Mouse (Mus musculus) stomach, embryonic 14.5 days (tissue): ENCODE data around the gene 6430628N08Rik. TPM values are rescaled to one million over a fixed set of nuclear protein-coding genes. Genes with fewer than 3 reads are reported as not detected.

Experiments used
- ATAC-seq: fragments of 200-750 bp; cut with Nextera tagmentation; 2 replicates; pipeline ENCODE4 v1.8.0; 2017; ENCODE audit warnings: low read depth, moderate TSS enrichment; ENCODE audit not compliant: insufficient number of reproducible peaks, insufficient read depth, low FRiP score
- H3K27ac ChIP-seq: fragments of 300-500 bp; sonication (generic); 2 replicates; pipeline ENCODE4 v1.5.1; 2014; ENCODE audit warnings: mild to moderate bottlenecking, low read length, moderate library complexity, mixed read lengths
- H3K27me3 ChIP-seq: fragments of 300-500 bp; sonication (generic); 2 replicates; pipeline ENCODE4 v1.6.1; 2014; ENCODE audit warnings: low read length, control low read depth, mixed read lengths; ENCODE audit not compliant: control insufficient read depth, insufficient read depth
- H3K36me3 ChIP-seq: fragments of 300-500 bp; sonication (generic); 2 replicates; pipeline ENCODE4 v1.6.1; 2014; ENCODE audit warnings: mild to moderate bottlenecking, control low read depth, low read length, moderate library complexity, mixed read lengths; ENCODE audit not compliant: control insufficient read depth, insufficient read depth
- H3K4me1 ChIP-seq: fragments of 300-500 bp; sonication (generic); 2 replicates; pipeline ENCODE4 v1.6.1; 2014; ENCODE audit warnings: low read length, control low read depth, mixed read lengths; ENCODE audit not compliant: control insufficient read depth, insufficient read depth
- H3K4me2 ChIP-seq: fragments of 300-500 bp; sonication (generic); replicated peaks from 2 replicates; pipeline ENCODE4 v1.6.1; 2014; ENCODE audit warnings: low read depth, low read length, control low read depth
- H3K4me3 ChIP-seq: fragments of 300-500 bp; sonication (generic); 2 replicates; pipeline ENCODE4 v1.5.1; 2014; ENCODE audit warnings: low read depth, low read length, control low read depth
- H3K9ac ChIP-seq: fragments of 300-500 bp; sonication (generic); replicated peaks from 2 replicates; pipeline ENCODE4 v1.6.1; 2014; ENCODE audit warnings: low read depth, mild to moderate bottlenecking, control low read depth, low read length, moderate library complexity, mixed read lengths
- H3K9me3 ChIP-seq: fragments of 300-500 bp; sonication (generic); 2 replicates; pipeline ENCODE4 v1.6.1; 2016; ENCODE audit warnings: low read depth, low read length, control low read depth; ENCODE audit not compliant: control insufficient read depth
- WGBS: fragments of 180-500 bp; shearing (Covaris S2); extraction: QIAGEN DNeasy Blood & Tissue Kit; methylation state at CpG from one replicate; pipeline ENCODE4 v1.1.7; 2014; 5-methylcytosine and 5-hydroxymethylcytosine counted together
- polyA plus RNA-seq: library from polyadenylated mRNA; unstranded; fragments of >200 nt; fragmentation: Nextera tagmentation; extraction: Ambion mirVana; gene quantifications from 2 replicates; pipeline ENCODE4 v1.2.1, GENCODE M21; 2014

Gene 6430628N08Rik
- polyA plus RNA-seq, 1 experiment from 2014 or later: not detected

- WGBS: 92% methylated on average over 3 of the region's 3 CpGs
- H3K9me3 ChIP-seq: no peaks in the 10 kb centered on the region
- H3K4me3 ChIP-seq: no peak overlapping the region
- no peaks in the 10 kb centered on the region for H3K27me3 ChIP-seq
- H3K36me3 ChIP-seq: no peaks in the 10 kb centered on the region; the same call in 1 of the 2 replicates
- no peak overlapping the region for H3K4me2 ChIP-seq
- no peak overlapping the region for H3K27ac ChIP-seq
- H3K9ac ChIP-seq: no peak overlapping the region
- no peaks in the 10 kb centered on the region for H3K4me1 ChIP-seq
- no peak for ATAC-seq
Observed at GRCm38 (mm10) chr4:115873231-115873630, 17.2 kb upstream of the 6430628N08Rik start.

GRCm38 (mm10) chr4:115878216-115878678 is 12.2 kb upstream of the 6430628N08Rik start:
- Histone ChIP-seq H3K27me3 (no peaks in the 10 kb centered on the region), H3K4me3 (no peak overlapping the region), H3K27ac (no peak overlapping the region), H3K36me3 (no peaks in the 10 kb centered on the region; the same call in 1 of the 2 replicates), H3K9ac (no peak overlapping the region), H3K4me1 (no peaks in the 10 kb centered on the region), H3K9me3 (no peaks in the 10 kb centered on the region), H3K4me2 (no peak overlapping the region)
- ATAC-seq: no peak
- 10% methylated on average over 11 of the region's 11 CpGs for WGBS

- Histone ChIP-seq H3K9ac (no peak overlapping the region), H3K36me3 (no peaks in the 10 kb centered on the region), H3K27ac (no peak overlapping the region), H3K4me2 (no peak overlapping the region), H3K9me3 (no peaks in the 10 kb centered on the region), H3K4me1 (no peaks in the 10 kb centered on the region), H3K27me3 (no peaks in the 10 kb centered on the region), H3K4me3 (no peak overlapping the region)
- no peak for ATAC-seq
- WGBS: 41% methylated on average over 9 of the region's 9 CpGs
Observed at GRCm38 (mm10) chr4:115878828-115879227, 11.6 kb upstream of the 6430628N08Rik start.

GRCm38 (mm10) chr4:115881183-115881582 is 9.3 kb upstream of the 6430628N08Rik start:
- Histone ChIP-seq H3K4me3 (no peak overlapping the region), H3K4me2 (no peak overlapping the region), H3K4me1 (no peaks in the 10 kb centered on the region), H3K27me3 (no peaks in the 10 kb centered on the region), H3K36me3 (no peaks in the 10 kb centered on the region), H3K9ac (no peak overlapping the region), H3K9me3 (no peaks in the 10 kb centered on the region), H3K27ac (no peak overlapping the region)
- WGBS: 0% methylated on average over 1 of the region's 1 CpGs
- no peak for ATAC-seq

GRCm38 (mm10) chr4:115882195-115882594 is 8.3 kb upstream of the 6430628N08Rik start:
- no peaks in the 10 kb centered on the region for H3K36me3 ChIP-seq
- H3K9me3 ChIP-seq: no peaks in the 10 kb centered on the region
- H3K4me3 ChIP-seq: no peak overlapping the region
- no peaks in the 10 kb centered on the region for H3K4me1 ChIP-seq
- no peaks in the 10 kb centered on the region for H3K27me3 ChIP-seq
- WGBS: 55% methylated on average over 4 of the region's 4 CpGs
- ATAC-seq: no peak
- H3K27ac ChIP-seq: no peak overlapping the region
- H3K4me2 ChIP-seq: no peak overlapping the region
- H3K9ac ChIP-seq: no peak overlapping the region

- no peak for ATAC-seq
- H3K4me2 ChIP-seq: no peak within 1 kb of the TSS
- H3K4me3 ChIP-seq: no peak within 1 kb of the TSS
- H3K9me3 ChIP-seq: no peaks in the 10 kb centered on the region
- 71% methylated on average over 6 of the region's 6 CpGs for WGBS
- no peaks in the 10 kb centered on the region for H3K36me3 ChIP-seq
- H3K4me1 ChIP-seq: no peaks in the 10 kb centered on the region
- no peak within 1 kb of the TSS for H3K9ac ChIP-seq
- H3K27ac ChIP-seq: no peak within 1 kb of the TSS
- H3K27me3 ChIP-seq: no peaks in the 10 kb centered on the region
Observed at GRCm38 (mm10) chr4:115884022-115884421, 6.4 kb upstream of the 6430628N08Rik start, which contains the start of gene Kncn. TSS of gene Kncn (plus strand) at chr4:115884400.

- WGBS: 75% methylated on average over 3 of the region's 3 CpGs
- ATAC-seq: no peak
- Histone ChIP-seq H3K27ac (no peak overlapping the region), H3K4me1 (0 out of 2 replicates have a peak, but pooled peaks cover 2% of the 10 kb centered on the region), H3K9ac (no peak overlapping the region), H3K27me3 (peaks cover 1% of the 10 kb centered on the region; the same call in 1 of the 2 replicates), H3K4me3 (no peak overlapping the region), H3K36me3 (no peaks in the 10 kb centered on the region), H3K4me2 (no peak overlapping the region), H3K9me3 (no peaks in the 10 kb centered on the region)
Observed at GRCm38 (mm10) chr4:115885846-115886245, 4.6 kb upstream of the 6430628N08Rik start.

- peaks cover 8% of the 10 kb centered on the region; the same call in 1 of the 2 replicates for H3K27me3 ChIP-seq
- H3K9me3 ChIP-seq: no peaks in the 10 kb centered on the region
- no peak overlapping the region for H3K4me2 ChIP-seq
- ATAC-seq: no peak
- no peak overlapping the region for H3K4me3 ChIP-seq
- 41% methylated on average over 1 of the region's 1 CpGs for WGBS
- H3K4me1 ChIP-seq: 0 out of 2 replicates have a peak, but pooled peaks cover 2% of the 10 kb centered on the region
- H3K27ac ChIP-seq: no peak overlapping the region
- no peaks in the 10 kb centered on the region for H3K36me3 ChIP-seq
- no peak overlapping the region for H3K9ac ChIP-seq
Observed at GRCm38 (mm10) chr4:115886875-115887274, 3.6 kb upstream of the 6430628N08Rik start.

- peak overlapping the region; percentile 13; the same call in 1 of the 2 replicates for H3K4me3 ChIP-seq
- 10% methylated on average over 6 of the region's 6 CpGs for WGBS
- no peaks in the 10 kb centered on the region for H3K36me3 ChIP-seq
- peak overlapping the region; percentile 48 for H3K4me2 ChIP-seq
- no peaks in the 10 kb centered on the region for H3K9me3 ChIP-seq
- 0 out of 2 replicates have a peak, but pooled peaks cover 2% of the 10 kb centered on the region for H3K4me1 ChIP-seq
- peaks cover 8% of the 10 kb centered on the region; the same call in 1 of the 2 replicates for H3K27me3 ChIP-seq
- no peak overlapping the region for H3K9ac ChIP-seq
- no peak overlapping the region for H3K27ac ChIP-seq
- ATAC-seq: no peak
Observed at GRCm38 (mm10) chr4:115890066-115890465, 399 bp upstream of the 6430628N08Rik start.
